Mouse (Mus musculus): ENCODE results near the gene Vmn1r33. TPM values are rescaled to one million over a fixed set of nuclear protein-coding genes. Genes with fewer than 3 reads are reported as not detected.
"Not testable (repeated sequence)": the region's sequence is repeated elsewhere in the genome, so short reads cannot be mapped to it uniquely, and the experiment has no call there.

The Vmn1r33 gene
- not detected for total RNA-seq (2021)
- long read RNA-seq, experiment 1, result 0 reads
- long read RNA-seq, experiment 2, result 0 reads

DNA sequence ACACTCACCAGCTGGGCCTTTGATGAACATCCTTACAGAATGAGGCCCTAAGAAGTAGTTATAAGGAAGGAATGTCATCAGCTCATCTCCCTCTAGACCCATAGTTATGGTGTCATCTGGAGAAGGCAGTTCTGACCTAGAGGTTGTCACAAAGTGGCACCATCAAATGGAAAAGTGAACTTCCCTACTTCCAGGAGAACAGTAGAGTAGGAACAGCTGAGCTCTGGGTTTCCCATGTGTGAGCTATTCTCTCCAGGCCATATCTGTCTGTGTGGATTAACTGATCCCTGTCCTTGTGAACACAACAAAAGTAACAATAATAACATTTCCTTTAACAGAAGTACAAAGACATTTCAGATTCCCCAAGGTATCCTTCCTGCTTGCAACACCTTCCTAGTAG, at the start of gene Vmn1r33:
Gene Vmn1r33, minus strand, starts transcription at position 101 of the 400 bp plus-strand sequence.
- not testable (repeated sequence) for DNase-seq (ENCODE audit: low spot score)

GRCm38 (mm10) chr6:66643779-66644178, 25.7 kb upstream of the Vmn1r33 start, which contains the start of gene Vmn1r34:
Gene Vmn1r34, minus strand, starts transcription at chr6:66643879.
- DNase-seq (ENCODE audit: low spot score), result no peak

DNA sequence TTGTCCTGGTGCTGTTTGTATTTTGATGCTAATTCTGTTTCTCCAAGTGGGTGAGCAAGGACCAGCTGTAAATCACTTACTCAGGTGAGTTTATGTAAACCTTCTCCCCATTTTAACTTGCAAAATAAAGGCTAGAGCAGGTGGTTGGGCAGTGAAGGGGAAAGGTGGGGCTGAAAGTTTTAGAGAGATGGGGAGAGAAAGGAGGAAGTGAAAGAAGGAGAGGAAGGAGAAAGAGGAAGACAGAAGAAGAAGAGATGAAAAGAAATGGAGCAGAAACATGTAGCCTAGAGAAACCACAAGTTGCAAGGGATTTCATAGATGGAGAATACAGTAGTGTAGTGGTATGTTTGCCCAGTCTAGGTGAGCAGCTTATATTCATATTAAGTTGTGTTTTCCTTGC, 22.3 kb downstream of the Vmn1r33 start:
- DNase-seq (ENCODE audit: low spot score), result no peak

Other genes starting within 250 kb of the Vmn1r33 start
- under 1 TPM; 0.81 to 0.91 TPM for gene Mad2l1, start 82.9 kb downstream of the Vmn1r33 start, total RNA-seq (2021)
- not detected for gene Vmn1r32, start 58.2 kb downstream of the Vmn1r33 start, total RNA-seq (2021)
- gene Vmn1r34, start 25.6 kb upstream of the Vmn1r33 start, total RNA-seq (2021), result not detected
- gene Vmn1r35, start 67.6 kb upstream of the Vmn1r33 start, total RNA-seq (2021), result not detected
- gene Vmn1r36, start 100.9 kb upstream of the Vmn1r33 start, total RNA-seq (2021), result not detected
- not detected for gene Vmn1r37, start 111.1 kb upstream of the Vmn1r33 start, total RNA-seq (2021)
- not detected for gene Vmn1r38, start 164.3 kb upstream of the Vmn1r33 start, total RNA-seq (2021)
- gene Vmn1r39, start 192.3 kb upstream of the Vmn1r33 start, total RNA-seq (2021), result not detected

All from gastrocnemius, adult 18-20 months (tissue).